Mouse (Mus musculus): ENCODE measurements around the gene Clcn3.
A peak's percentile ranks its signal among the peaks of the same experiment; 100 is the strongest.

Gene Clcn3

DNA sequence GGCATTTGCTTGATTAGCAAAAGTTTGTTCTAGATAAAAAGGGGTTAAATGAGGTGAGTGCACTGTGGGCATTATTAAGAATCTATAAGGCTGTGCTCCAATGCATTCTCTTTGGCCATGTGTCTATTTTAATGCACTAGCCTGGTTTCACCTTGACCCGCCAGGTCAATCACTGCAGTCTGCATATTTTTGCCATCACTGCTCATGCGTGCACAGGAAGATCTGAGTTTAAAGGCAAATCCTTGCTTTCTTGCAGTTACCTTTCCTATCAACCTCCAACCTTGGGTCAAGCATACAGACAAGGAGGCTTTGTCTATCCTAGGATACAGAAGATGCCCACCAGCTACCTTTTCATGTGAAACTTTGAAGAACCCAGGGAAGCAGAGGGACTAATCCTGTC is 113.3 kb downstream of the Clcn3 start:
- DNase-seq (ENCODE audit: low read depth, low spot score), result peak; percentile 78

DNA sequence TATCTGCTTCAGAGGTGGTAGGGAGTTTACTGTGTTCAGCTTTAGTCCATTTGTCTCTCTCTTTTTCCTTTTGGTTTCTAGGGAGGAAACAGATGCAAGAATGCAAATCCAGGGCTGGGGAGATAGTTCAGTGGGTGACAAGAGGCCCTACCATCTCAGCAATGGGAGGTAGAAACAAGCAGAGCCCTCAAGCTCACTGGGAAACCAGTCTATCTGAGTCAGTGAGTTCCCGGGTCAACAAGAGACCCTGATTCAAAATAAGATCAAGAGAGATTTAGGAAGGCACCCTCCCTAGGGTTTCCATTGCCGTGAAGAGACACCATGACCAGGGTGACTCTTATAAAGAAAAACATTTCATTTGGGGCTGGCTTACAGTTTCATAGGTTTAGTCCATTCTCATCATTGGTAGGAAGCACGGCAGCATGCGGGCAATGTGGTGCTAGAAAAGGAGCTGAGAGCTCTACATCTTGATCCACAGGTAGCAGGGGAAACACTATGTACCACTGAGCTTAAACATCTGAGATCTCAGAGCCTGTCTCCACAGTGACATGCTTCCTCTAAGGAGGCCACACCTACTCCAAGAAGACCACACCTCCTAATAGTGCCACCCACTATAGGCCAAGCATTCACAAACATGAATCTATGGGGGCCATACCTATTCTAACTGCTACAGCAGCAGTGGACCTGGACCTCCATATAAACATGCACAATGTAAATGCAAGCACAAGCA is 114.7 kb downstream of the Clcn3 start:
- DNase-seq (ENCODE audit: low read depth, low spot score), result peak; percentile 63

DNA sequence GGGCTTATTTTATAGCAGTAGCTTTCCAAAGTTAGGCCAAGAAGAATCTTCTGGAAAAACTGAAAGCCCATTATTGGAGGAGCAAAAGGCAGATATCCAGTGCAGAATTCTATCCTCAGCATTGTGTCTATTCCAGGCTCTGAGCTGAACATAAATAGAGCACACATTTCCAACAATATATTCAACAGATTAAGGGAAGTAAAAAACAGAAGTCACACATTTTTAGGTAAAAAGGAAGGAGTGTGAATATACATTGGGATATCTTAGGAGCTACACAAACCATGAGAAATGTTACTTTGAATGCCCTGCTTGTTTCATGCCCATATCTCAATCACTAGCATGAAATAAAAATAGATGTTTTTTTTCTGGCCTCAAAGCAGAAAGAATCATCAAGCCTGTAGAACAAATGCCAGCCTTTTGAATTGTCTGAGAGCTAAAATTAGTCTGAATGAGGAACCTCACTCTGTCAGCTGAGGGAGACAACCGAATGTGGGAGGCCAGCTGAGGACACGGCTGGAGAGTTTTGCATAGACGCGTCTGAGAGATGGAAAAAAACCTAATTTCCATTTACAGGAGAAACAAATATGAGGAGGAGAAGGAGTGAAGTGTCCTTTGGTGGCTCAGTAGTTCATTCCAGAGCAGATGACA is 115.5 kb downstream of the Clcn3 start:
- DNase-seq (ENCODE audit: low read depth, low spot score), result peak; percentile 64

DNA sequence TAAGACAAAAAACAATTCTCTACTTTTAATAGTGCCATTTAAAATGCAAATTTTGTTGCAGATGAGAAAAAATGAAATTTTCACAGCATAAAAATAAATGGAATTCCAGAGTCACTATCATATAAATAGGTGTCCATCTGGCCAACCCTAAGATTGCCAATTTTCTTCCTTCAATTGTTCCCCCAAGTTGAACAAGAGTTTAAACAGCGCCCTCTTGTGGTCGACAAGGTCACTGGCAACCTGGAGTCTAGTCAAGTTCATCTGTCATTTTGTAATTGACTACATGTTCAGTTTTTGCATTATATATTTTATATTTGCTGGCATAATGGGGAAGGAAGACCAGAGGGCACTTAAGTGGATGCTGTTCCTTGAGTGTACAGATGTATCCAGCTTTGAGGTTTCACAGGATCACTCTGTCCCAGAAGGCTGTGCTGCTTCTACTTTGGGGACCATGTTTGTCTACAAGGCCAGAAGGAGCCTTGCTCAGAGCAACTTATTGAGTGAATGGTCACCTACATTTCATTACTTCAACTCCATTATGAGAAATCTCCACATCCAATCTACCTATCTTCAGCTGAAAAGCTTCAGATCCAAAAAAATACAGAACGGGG is 117.5 kb downstream of the Clcn3 start:
- peak; percentile 75 for DNase-seq (ENCODE audit: low read depth, low spot score)

DNA sequence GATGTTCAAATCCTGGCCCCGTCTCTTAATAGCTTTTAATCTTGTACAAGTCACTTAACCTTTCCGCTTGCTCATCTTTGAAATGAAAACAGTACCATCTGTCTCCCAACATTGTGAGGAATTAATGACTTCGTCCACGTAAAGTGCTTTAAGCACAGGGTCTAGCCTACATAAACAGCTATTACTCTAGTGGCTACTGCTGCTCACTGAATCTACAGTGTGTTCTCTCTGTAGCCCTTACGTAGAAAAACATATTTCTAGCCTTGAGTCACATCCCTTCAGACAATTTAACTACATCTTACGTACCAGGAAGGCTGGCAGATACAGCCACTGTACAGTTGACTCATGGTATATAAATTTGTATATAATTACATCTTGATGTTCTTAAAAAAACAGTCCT is 118.2 kb downstream of the Clcn3 start:
- DNase-seq (ENCODE audit: low read depth, low spot score), result no peak

DNA sequence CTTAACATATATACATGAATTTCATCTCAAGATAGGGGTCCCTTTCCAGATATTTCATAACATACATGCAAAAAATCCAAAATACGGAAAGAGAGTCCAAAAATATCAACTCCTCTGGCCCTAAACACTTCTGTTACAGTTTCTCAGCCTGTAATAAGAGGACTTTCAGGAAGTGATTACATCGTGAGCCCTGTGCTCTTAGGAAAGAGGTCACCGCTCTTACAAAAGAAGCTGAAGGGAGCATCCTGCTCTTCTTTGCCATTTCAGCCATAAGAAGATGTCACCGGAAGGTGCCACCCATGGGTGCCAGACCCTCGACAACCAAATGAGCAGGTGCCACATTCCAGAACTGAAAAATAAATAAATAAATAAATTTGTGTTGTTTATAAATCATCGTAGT is 121.3 kb downstream of the Clcn3 start:
- DNase-seq (ENCODE audit: low read depth, low spot score), result no peak

DNA sequence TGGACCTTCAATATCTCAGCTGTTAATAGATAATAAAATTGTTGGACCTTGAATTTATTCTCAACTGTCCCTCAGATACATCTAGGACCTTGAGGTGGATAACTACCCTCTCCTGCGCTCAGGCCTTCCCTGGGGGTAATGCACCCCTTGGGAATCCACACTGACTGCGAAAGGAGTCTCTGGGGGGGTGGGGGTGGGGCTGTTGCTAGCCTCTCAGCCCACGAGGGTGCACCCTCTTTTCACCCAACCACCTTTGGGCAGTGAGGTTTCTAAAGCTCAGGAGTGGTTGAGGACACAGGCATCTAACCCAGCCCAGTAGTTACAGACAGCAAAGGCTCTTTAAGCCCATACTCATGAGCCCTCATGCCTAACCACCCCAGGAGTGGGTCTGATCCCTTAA is 122.4 kb downstream of the Clcn3 start:
- no peak for DNase-seq (ENCODE audit: low read depth, low spot score)
